Mouse (Mus musculus) heart, postnatal 0 days (tissue): ENCODE results near the gene Olfr313. TPM values are rescaled to one million over a fixed set of nuclear protein-coding genes. Genes with fewer than 3 reads are reported as not detected.
"Not testable (repeated sequence)": the region's sequence is repeated elsewhere in the genome, so short reads cannot be mapped to it uniquely, and the experiment has no call there.

Experiments
- ATAC-seq: fragments of 200-750 bp; cut with Nextera tagmentation; 2 replicates; pipeline ENCODE4 v1.8.0; 2017; ENCODE audit warnings: low read depth, moderate number of reproducible peaks, moderate library complexity; ENCODE audit not compliant: insufficient read depth
- DNase-seq: peaks from one replicate; pipeline ENCODE4 v3.0.0-alpha.2; 2016; ENCODE audit warnings: low spot score
- H3K27ac ChIP-seq: fragments of 300-500 bp; sonication (generic); 2 replicates; pipeline ENCODE4 v1.5.1; 2014; ENCODE audit warnings: low read depth, mild to moderate bottlenecking
- H3K27me3 ChIP-seq: fragments of 300-500 bp; sonication (generic); 2 replicates; pipeline ENCODE4 v1.6.1; 2014; ENCODE audit warnings: low read length, mixed read lengths; ENCODE audit not compliant: control insufficient read depth, insufficient read depth
- H3K36me3 ChIP-seq: fragments of 300-500 bp; sonication (generic); replicated peaks from 2 replicates; pipeline ENCODE4 v1.6.1; 2014; ENCODE audit warnings: low read length, mixed read lengths; ENCODE audit not compliant: control insufficient read depth, insufficient read depth
- H3K4me1 ChIP-seq: fragments of 300-500 bp; sonication (generic); 2 replicates; pipeline ENCODE4 v1.6.1; 2014; ENCODE audit warnings: antibody characterized with exemption; ENCODE audit not compliant: control insufficient read depth, insufficient read depth
- H3K4me2 ChIP-seq: fragments of 300-500 bp; sonication (generic); 2 replicates; pipeline ENCODE4 v1.6.1; 2014; ENCODE audit warnings: low read depth, mild to moderate bottlenecking, low read length, moderate library complexity
- H3K4me3 ChIP-seq: fragments of 300-500 bp; sonication (generic); 2 replicates; pipeline ENCODE4 v1.5.1; 2014; ENCODE audit warnings: low read depth, low read length
- H3K9ac ChIP-seq: fragments of 300-500 bp; sonication (generic); replicated peaks from 2 replicates; pipeline ENCODE4 v1.6.1; 2014; ENCODE audit warnings: low read depth, low read length, mixed read lengths
- H3K9me3 ChIP-seq: fragments of 300-500 bp; sonication (generic); replicated peaks from 2 replicates; pipeline ENCODE4 v1.6.1; 2016; ENCODE audit warnings: low read length; ENCODE audit not compliant: control insufficient read depth
- CTCF ChIP-seq: IDR thresholded peaks from 2 replicates; pipeline ENCODE4 v1.5.1; 2016; ENCODE audit warnings: antibody characterized with exemption, control low read depth, low read depth
- EP300 ChIP-seq: IDR thresholded peaks from 2 replicates; pipeline ENCODE4 v1.6.1; 2016; ENCODE audit warnings: antibody characterized with exemption, low read depth
- WGBS: fragments of 180-500 bp; shearing (Covaris S2); extraction: QIAGEN DNeasy Blood & Tissue Kit; methylation state at CpG from one replicate; pipeline ENCODE4 v1.1.7; 2014; 5-methylcytosine and 5-hydroxymethylcytosine counted together
- polyA plus RNA-seq: library from polyadenylated mRNA; unstranded; fragments of >200 nt; fragmentation: Nextera tagmentation; extraction: Ambion mirVana; gene quantifications from 2 replicates; pipeline ENCODE4 v1.2.1, GENCODE M21; 2015
- total RNA-seq: library from RNA; depleted of rRNA; stranded (reverse); fragments of >200 nt; gene quantifications from 2 replicates; pipeline ENCODE4 v1.2.3, GENCODE M21; 2014; ENCODE audit warnings: low replicate concordance

Olfr313 gene
- total and polyA plus RNA-seq, 2 experiments from 2014 or later, result 0.04 TPM; not detected in 1

GRCm38 (mm10) chr11:58829764-58830163, 15.0 kb downstream of the Olfr313 start:
- WGBS, result 64% methylated on average over 3 of the region's 3 CpGs
- DNase-seq (no peak), ATAC-seq (no peak)
- no peaks in the 10 kb centered on the region for H3K9me3 ChIP-seq
- H3K27ac ChIP-seq, result no peak overlapping the region
- H3K9ac ChIP-seq, result no peak overlapping the region
- H3K4me3 ChIP-seq, result no peak overlapping the region
- no peaks in the 10 kb centered on the region for H3K27me3 ChIP-seq
- no peak overlapping the region for H3K4me2 ChIP-seq
- H3K4me1 ChIP-seq, result no peaks in the 10 kb centered on the region
- no peaks in the 10 kb centered on the region for H3K36me3 ChIP-seq
- no peak for TF ChIP-seq CTCF
- TF ChIP-seq EP300, result no peak

- H3K27ac ChIP-seq, ATAC-seq, H3K4me3 ChIP-seq, H3K36me3 ChIP-seq, H3K9me3 ChIP-seq, H3K4me1 ChIP-seq, DNase-seq, H3K4me2 ChIP-seq, H3K9ac ChIP-seq, H3K27me3 ChIP-seq: not testable (repeated sequence)
- WGBS, result 82% methylated on average over 3 of the region's 3 CpGs
Observed at GRCm38 (mm10) chr11:58832541-58832940, 17.7 kb downstream of the Olfr313 start.

- not testable (repeated sequence) for H3K4me1 ChIP-seq, H3K4me3 ChIP-seq, DNase-seq, H3K9ac ChIP-seq, H3K27ac ChIP-seq, ATAC-seq, H3K36me3 ChIP-seq, H3K9me3 ChIP-seq, H3K4me2 ChIP-seq, H3K27me3 ChIP-seq
Observed at GRCm38 (mm10) chr11:58838951-58839350, 24.2 kb downstream of the Olfr313 start, which contains the start of gene Olfr311. Gene Olfr311 (plus strand): TSS chr11:58839251.

- H3K9me3 ChIP-seq, result no peaks in the 10 kb centered on the region
- peaks cover 9% of the 10 kb centered on the region for H3K4me1 ChIP-seq
- no peaks in the 10 kb centered on the region for H3K27me3 ChIP-seq
- TF ChIP-seq EP300 (peak; percentile 53; the same call in 1 of the 2 replicates), CTCF (no peak)
- peak within 1 kb of the TSS; percentile 83 for H3K4me2 ChIP-seq
- H3K36me3 ChIP-seq, result peaks cover 12% of the 10 kb centered on the region
- H3K9ac ChIP-seq, result peak within 1 kb of the TSS; percentile 62
- WGBS, result under 1% methylated on average over 24 of the region's 24 CpGs
- H3K4me3 ChIP-seq, result peak within 1 kb of the TSS; percentile 63
- H3K27ac ChIP-seq, result peak within 1 kb of the TSS; percentile 43
- peak; percentile 100 for ATAC-seq
- DNase-seq, result peak; percentile 92
Observed at GRCm38 (mm10) chr11:58846919-58847461, 32.2 kb downstream of the Olfr313 start, which contains the start of gene Gm12258. Gene Gm12258 (plus strand): TSS chr11:58847158.

- 40% methylated on average over 9 of the region's 9 CpGs for WGBS
- TF ChIP-seq CTCF (no peak), EP300 (no peak)
- peak overlapping the region; percentile 63 for H3K4me3 ChIP-seq
- DNase-seq, result no peak
- peak overlapping the region; percentile 83 for H3K4me2 ChIP-seq
- H3K27ac ChIP-seq, result no peak overlapping the region
- no peaks in the 10 kb centered on the region for H3K27me3 ChIP-seq
- peaks cover 14% of the 10 kb centered on the region for H3K36me3 ChIP-seq
- ATAC-seq, result no peak
- no peaks in the 10 kb centered on the region for H3K9me3 ChIP-seq
- H3K9ac ChIP-seq, result peak overlapping the region; percentile 62
- peaks cover 9% of the 10 kb centered on the region for H3K4me1 ChIP-seq
Observed at GRCm38 (mm10) chr11:58847636-58848035, 32.8 kb downstream of the Olfr313 start.

GRCm38 (mm10) chr11:58849731-58850130, 34.9 kb downstream of the Olfr313 start:
- no peak overlapping the region for H3K9ac ChIP-seq
- WGBS, result 54% methylated on average over 2 of the region's 2 CpGs
- H3K4me1 ChIP-seq, result peaks cover 9% of the 10 kb centered on the region
- no peak overlapping the region for H3K4me3 ChIP-seq
- ATAC-seq (no peak), DNase-seq (no peak)
- no peaks in the 10 kb centered on the region for H3K9me3 ChIP-seq
- TF ChIP-seq CTCF (no peak), EP300 (no peak)
- H3K27me3 ChIP-seq, result no peaks in the 10 kb centered on the region
- no peak overlapping the region for H3K4me2 ChIP-seq
- peaks cover 24% of the 10 kb centered on the region for H3K36me3 ChIP-seq
- H3K27ac ChIP-seq, result no peak overlapping the region
